Mouse (Mus musculus): ENCODE measurements around the gene Gstm1.
"Not testable (repeated sequence)": the region's sequence is repeated elsewhere in the genome, so short reads cannot be mapped to it uniquely, and the experiment has no call there.

The Gstm1 gene

GRCm38 (mm10) chr3:108017473-108018189, at the start of gene Gstm1:
Gene Gstm1, minus strand, starts transcription at chr3:108017973.
- DNase-seq (ENCODE audit: low spot score in 2 of 2) = peak; percentile 72 to 80

GRCm38 (mm10) chr3:108067370-108067934, 49.7 kb upstream of the Gstm1 start:
- no peak for DNase-seq (ENCODE audit: low spot score in 2 of 2)

- DNase-seq (ENCODE audit: low spot score in 2 of 2) = no peak
These were observed 47.8 kb upstream of the Gstm1 start for GRCm38 (mm10) chr3:108065551-108065950.

- no peak for DNase-seq (ENCODE audit: low spot score in 2 of 2)
These were observed 46.9 kb upstream of the Gstm1 start for GRCm38 (mm10) chr3:108064672-108065071.

GRCm38 (mm10) chr3:108062648-108063047, 44.9 kb upstream of the Gstm1 start:
- DNase-seq (ENCODE audit: low spot score in 2 of 2) = no peak

- DNase-seq (ENCODE audit: low spot score in 2 of 2) = no peak
These were observed 43.6 kb upstream of the Gstm1 start for GRCm38 (mm10) chr3:108061420-108061819.

GRCm38 (mm10) chr3:108050493-108050892, 32.7 kb upstream of the Gstm1 start:
- no peak for DNase-seq (ENCODE audit: low spot score in 2 of 2)

- no peak for DNase-seq (ENCODE audit: low spot score in 2 of 2)
These were observed 30.5 kb upstream of the Gstm1 start for GRCm38 (mm10) chr3:108048306-108048705.

GRCm38 (mm10) chr3:108046944-108047655, 29.3 kb upstream of the Gstm1 start:
- no peak for DNase-seq (ENCODE audit: low spot score in 2 of 2)

GRCm38 (mm10) chr3:108044394-108045140, 26.8 kb upstream of the Gstm1 start, which contains the start of gene Gstm4:
Gene Gstm4, minus strand, starts transcription at chr3:108044894.
- peak; percentile 81 to 89 for DNase-seq (ENCODE audit: low spot score in 2 of 2)

GRCm38 (mm10) chr3:108033156-108033555, 15.4 kb upstream of the Gstm1 start:
- no peak for DNase-seq (ENCODE audit: low spot score in 2 of 2)

GRCm38 (mm10) chr3:108032113-108032512, 14.3 kb upstream of the Gstm1 start:
- no peak for DNase-seq (ENCODE audit: low spot score in 2 of 2)

- no peak for DNase-seq (ENCODE audit: low spot score in 2 of 2)
These were observed 11.0 kb upstream of the Gstm1 start for GRCm38 (mm10) chr3:108028641-108029365.

GRCm38 (mm10) chr3:108026597-108026996, 8.8 kb upstream of the Gstm1 start:
- DNase-seq (ENCODE audit: low spot score in 2 of 2) = no peak

GRCm38 (mm10) chr3:108026049-108026448, 8.3 kb upstream of the Gstm1 start:
- no peak for DNase-seq (ENCODE audit: low spot score in 2 of 2)

- no peak for DNase-seq (ENCODE audit: low spot score in 2 of 2)
These were observed 7.5 kb upstream of the Gstm1 start for GRCm38 (mm10) chr3:108025318-108025717.

GRCm38 (mm10) chr3:108022650-108023049, 4.9 kb upstream of the Gstm1 start:
- DNase-seq (ENCODE audit: low spot score in 2 of 2) = no peak

- not testable (repeated sequence) for DNase-seq (ENCODE audit: low spot score in 2 of 2)
These were observed 2.7 kb upstream of the Gstm1 start for GRCm38 (mm10) chr3:108020351-108021022.

- not testable (repeated sequence) for DNase-seq (ENCODE audit: low spot score in 2 of 2)
These were observed 1.5 kb upstream of the Gstm1 start for GRCm38 (mm10) chr3:108019226-108019625.

GRCm38 (mm10) chr3:108018190-108018820, 532 bp upstream of the Gstm1 start:
- DNase-seq (ENCODE audit: low spot score in 2 of 2) = no peak
